29 mouse cellular contexts compared by ENCODE assay signal in the genomic region with DNA sequence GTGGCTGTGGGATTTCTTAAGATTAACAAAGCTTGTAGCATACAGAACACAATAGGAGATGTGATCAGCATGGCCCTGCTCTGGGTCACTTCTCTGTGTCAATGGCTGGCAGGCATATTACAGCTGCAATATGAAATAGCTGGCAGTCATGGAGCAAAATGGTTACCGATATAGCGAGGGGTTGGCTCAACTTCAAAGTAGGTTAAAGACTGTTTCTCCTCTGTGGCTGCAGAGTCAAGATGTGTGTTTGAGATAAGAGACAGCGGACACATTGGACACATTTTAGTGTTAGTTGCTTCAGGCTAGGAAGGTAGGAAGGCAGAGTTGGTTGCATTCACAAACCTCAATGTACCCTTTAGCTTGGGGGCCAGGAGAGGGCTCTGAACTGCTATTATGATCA. TPM values are rescaled to one million over a fixed set of nuclear protein-coding genes. Genes with fewer than 3 reads are reported as not detected.
DNase-seq lines count a peak whose midpoint lies in the region; ATAC-seq and TF ChIP-seq lines count a peak whose summit lies in the region.
"Had no signal": no experiment of that assay in that cellular context is flagged by ENCODE, and none has a peak within 500 bp of the region (broad histone marks: within the 10 kb centered on the region; RNA-seq: fewer than 3 reads in every experiment).

No protein-coding gene starts in this region.

- 0 out of 2 replicates have a peak overlapping the region, but pooled peaks have one; percentile 15 for H3K4me2 ChIP-seq in liver, embryonic 16.5 days (ENCODE audit: low read depth, low read length)
- H3K4me2 ChIP-seq: heart, embryonic 12.5 days; limb, embryonic 15.5 days; midbrain, embryonic 15.5 days; neural tube, embryonic 12.5 days had no signal

- peak; percentile 77 for ATAC-seq in G1E (ENCODE audit: extremely low read depth, insufficient number of reproducible peaks, low FRiP score, poor library complexity, severe bottlenecking)
- peak; percentile 22 for ATAC-seq in granulocyte monocyte progenitor cell, adult 5-6 weeks (replicated peaks; ENCODE audit: poor library complexity, severe bottlenecking)
- peak; percentile 54 for ATAC-seq in liver, embryonic 16.5 days (ENCODE audit: low read depth)
- no peak for ATAC-seq in cerebellum, adult (ENCODE audit: insufficient number of reproducible peaks, low FRiP score, low TSS enrichment)
- ATAC-seq: activated CD4-positive, CD25-positive, alpha-beta regulatory T cell, adult 4 months; forebrain, embryonic 14.5 days; hindbrain, postnatal 0 days; intestine, postnatal 0 days; midbrain, embryonic 15.5 days had no signal

- DNase-seq in G1E (ENCODE audit: low spot score), result no peak
- peak; percentile 21 for DNase-seq in T-cell, adult 2 months (ENCODE audit: low spot score)
- no peak for DNase-seq in cerebellum, adult 11-12 months
- DNase-seq in adrenal gland, postnatal 14 days, result no peak
- DNase-seq in layer of hippocampus, adult 9-10 months (ENCODE audit: low spot score), result no peak
- DNase-seq: adrenal gland, postnatal 10 days; cerebellum, adult 9-11 months; heart, adult 18-20 months; heart, postnatal 10 days; kidney, postnatal 4 days; left cerebral cortex, postnatal 4 days; lung, postnatal 10 days; right cerebral cortex, postnatal 14 days; spleen, adult 18-20 months had no signal

- no peaks in the 10 kb centered on the region for H3K9me3 ChIP-seq in G1E (replicated peaks)
- H3K9me3 ChIP-seq in liver, embryonic 16.5 days (replicated peaks; ENCODE audit: control insufficient read depth, low read length), result no peaks in the 10 kb centered on the region
- H3K9me3 ChIP-seq: embryonic facial prominence, embryonic 10.5 days; heart, embryonic 12.5 days; hindbrain, embryonic 10.5 days; limb, embryonic 15.5 days; midbrain, embryonic 15.5 days; neural tube, embryonic 12.5 days had no signal

- H3K4me1 ChIP-seq in G1E (ENCODE audit: insufficient read depth, low read depth, low read length), result peaks cover 78% of the 10 kb centered on the region
- peaks cover 17% of the 10 kb centered on the region for H3K4me1 ChIP-seq in liver, embryonic 16.5 days (ENCODE audit: control insufficient read depth, low read depth, low read length)
- H3K4me1 ChIP-seq: embryonic facial prominence, embryonic 10.5 days; limb, embryonic 15.5 days; midbrain, embryonic 15.5 days; neural tube, embryonic 12.5 days had no signal

- H3K36me3 ChIP-seq in G1E (replicated peaks), result peaks cover 51% of the 10 kb centered on the region
- no peaks in the 10 kb centered on the region for H3K36me3 ChIP-seq in liver, embryonic 16.5 days (ENCODE audit: control insufficient read depth, insufficient read depth)
- H3K36me3 ChIP-seq: embryonic facial prominence, embryonic 10.5 days; heart, embryonic 12.5 days; hindbrain, embryonic 10.5 days; limb, embryonic 15.5 days; midbrain, embryonic 15.5 days; neural tube, embryonic 12.5 days had no signal

- no peak for TF ChIP-seq CTCF in G1E (IDR thresholded peaks at IDR 0.05; ENCODE audit: low read depth, low read length)

- H3K9ac ChIP-seq in liver, embryonic 16.5 days (ENCODE audit: low read depth, low read length), result peak overlapping the region; percentile 11; the same call in 1 of the 2 replicates
- H3K9ac ChIP-seq: heart, embryonic 12.5 days; limb, embryonic 15.5 days; midbrain, embryonic 15.5 days; neural tube, embryonic 12.5 days had no signal

- no peaks in the 10 kb centered on the region for H3K27me3 ChIP-seq in G1E (ENCODE audit: insufficient read depth, low read length)
- H3K27me3 ChIP-seq in liver, embryonic 16.5 days (ENCODE audit: control insufficient read depth, insufficient read depth, low read depth, low read length), result no peaks in the 10 kb centered on the region
- H3K27me3 ChIP-seq: limb, embryonic 15.5 days; midbrain, embryonic 15.5 days; neural tube, embryonic 12.5 days had no signal

- WGBS in liver, embryonic 16.5 days (ENCODE audit: insufficient replicate concordance), result 18% methylated on average over 3 of the region's 3 CpGs

- H3K27ac ChIP-seq in liver, embryonic 16.5 days (ENCODE audit: low read length), result peak overlapping the region; percentile 46
- H3K27ac ChIP-seq: embryonic facial prominence, embryonic 10.5 days; hindbrain, embryonic 10.5 days; hindbrain, postnatal 0 days; left cerebral cortex, adult 2 months; limb, embryonic 15.5 days; midbrain, embryonic 15.5 days; neural tube, embryonic 12.5 days had no signal

- no peak overlapping the region; the same call in 1 of the 2 replicates for H3K4me3 ChIP-seq in G1E (ENCODE audit: low read depth, low read length)
- no peak overlapping the region for H3K4me3 ChIP-seq in liver, embryonic 16.5 days (ENCODE audit: low read depth, low read length)
- H3K4me3 ChIP-seq: embryonic facial prominence, embryonic 10.5 days; heart, embryonic 12.5 days; hindbrain, embryonic 10.5 days; left cerebral cortex, adult 2 months; limb, embryonic 15.5 days; midbrain, embryonic 15.5 days; neural tube, embryonic 12.5 days had no signal

RNA-seq across cellular contexts. Expression of a gene that starts 11.4 kb away (rescaled TPM):
- total RNA-seq in G1E (2014; fragmentation: Nextera tagmentation) (13.4 and 13.6 TPM in 2 replicates), G1E (2017) (28.2 and 30.6 TPM in 2 replicates)
- polyA plus RNA-seq in G1E (2012), result 4.0 and 5.1 TPM in 2 replicates
- 4.5 and 6.0 TPM in 2 replicates for total RNA-seq in granulocyte monocyte progenitor cell, adult 5-6 weeks (2014; fragmentation: Nextera tagmentation)
- 4.0 and 5.1 TPM in 2 replicates for total RNA-seq in granulocyte monocyte progenitor cell, adult 5-6 weeks (2017)
- 2.9 TPM in 2 replicates for polyA plus RNA-seq in liver, embryonic 16.5 days (2015; fragmentation: Nextera tagmentation; extraction: Ambion mirVana)
- total RNA-seq in adrenal gland, postnatal 14 days (2021), result 1.9 and 4.7 TPM in 2 replicates
- polyA plus RNA-seq: C2C12; midbrain, embryonic 15.5 days had no signal

RNA-seq across cellular contexts. Expression of a gene that starts 13.9 kb away (rescaled TPM):
- total RNA-seq in G1E (2014; fragmentation: Nextera tagmentation), result 32.8 and 66.2 TPM in 2 replicates
- 149 and 150 TPM in 2 replicates for total RNA-seq in G1E (2017)
- polyA plus RNA-seq in G1E (2012), result 13.9 and 16.9 TPM in 2 replicates
- total RNA-seq in granulocyte monocyte progenitor cell, adult 5-6 weeks (2014; fragmentation: Nextera tagmentation), result 62.1 and 116 TPM in 2 replicates
- total RNA-seq in granulocyte monocyte progenitor cell, adult 5-6 weeks (2017), result 68.2 and 68.6 TPM in 2 replicates
- 22.7 and 28.0 TPM in 2 replicates for polyA plus RNA-seq in liver, embryonic 16.5 days (2015; fragmentation: Nextera tagmentation; extraction: Ambion mirVana)
- 90.1 and 94.3 TPM in 2 replicates for total RNA-seq in adrenal gland, postnatal 14 days (2021)

RNA-seq across cellular contexts. Expression of a gene that starts 33.0 kb away (rescaled TPM):
- 264 and 272 TPM in 2 replicates for total RNA-seq in G1E (2014; fragmentation: Nextera tagmentation)
- total RNA-seq in G1E (2017), result 159 and 197 TPM in 2 replicates
- polyA plus RNA-seq in G1E (2012), result 7.7 and 7.9 TPM in 2 replicates
- 65.4 and 67.9 TPM in 2 replicates for total RNA-seq in granulocyte monocyte progenitor cell, adult 5-6 weeks (2014; fragmentation: Nextera tagmentation)
- 159 and 192 TPM in 2 replicates for total RNA-seq in granulocyte monocyte progenitor cell, adult 5-6 weeks (2017)
- polyA plus RNA-seq in liver, embryonic 16.5 days (2015; fragmentation: Nextera tagmentation; extraction: Ambion mirVana), result 74.9 and 81.1 TPM in 2 replicates
- total RNA-seq in adrenal gland, postnatal 14 days (2021), result 110 and 149 TPM in 2 replicates

RNA-seq across cellular contexts. Expression of a gene that starts 39.6 kb away (rescaled TPM):
- total RNA-seq in G1E (2014; fragmentation: Nextera tagmentation), result 19.1 and 22.2 TPM in 2 replicates
- total RNA-seq in G1E (2017), result 38.0 and 39.1 TPM in 2 replicates
- 22.6 and 33.3 TPM in 2 replicates for polyA plus RNA-seq in G1E (2012)
- total RNA-seq in granulocyte monocyte progenitor cell, adult 5-6 weeks (2014; fragmentation: Nextera tagmentation), result 51.5 and 61.2 TPM in 2 replicates
- 36.6 and 40.8 TPM in 2 replicates for total RNA-seq in granulocyte monocyte progenitor cell, adult 5-6 weeks (2017)
- polyA plus RNA-seq in liver, embryonic 16.5 days (2015; fragmentation: Nextera tagmentation; extraction: Ambion mirVana), result 105 and 107 TPM in 2 replicates
- 64.6 and 76.0 TPM in 2 replicates for total RNA-seq in adrenal gland, postnatal 14 days (2021)

RNA-seq across cellular contexts. Expression of a gene that starts 51.1 kb away (rescaled TPM):
- total RNA-seq in G1E (2014; fragmentation: Nextera tagmentation) (355 and 418 TPM in 2 replicates), G1E (2017) (223 and 241 TPM in 2 replicates)
- polyA plus RNA-seq in G1E (2012), result 299 and 339 TPM in 2 replicates
- total RNA-seq in granulocyte monocyte progenitor cell, adult 5-6 weeks (2014; fragmentation: Nextera tagmentation), result 140 TPM in 2 replicates
- 191 and 201 TPM in 2 replicates for total RNA-seq in granulocyte monocyte progenitor cell, adult 5-6 weeks (2017)
- polyA plus RNA-seq in liver, embryonic 16.5 days (2015; fragmentation: Nextera tagmentation; extraction: Ambion mirVana), result 81.8 and 90.3 TPM in 2 replicates
- 119 and 125 TPM in 2 replicates for total RNA-seq in adrenal gland, postnatal 14 days (2021)
